Mouse (Mus musculus) erythroblast, embryonic 14.5 days (primary cell): ENCODE data around the gene Arvcf.

Experiments
- GATA1 ChIP-seq: IDR thresholded peaks from 2 replicates; pipeline ENCODE4 v1.6.1; 2012; ENCODE audit warnings: low read length, inconsistent platforms, mixed read lengths
- TAL1 ChIP-seq: IDR thresholded peaks from 3 replicates; pipeline ENCODE4 v1.6.1; 2012; ENCODE audit warnings: low read length, inconsistent platforms, mixed read lengths

GRCm38 (mm10) chr16:18396201-18396600 lies 48.2 kb downstream of the Arvcf start:
- no peak for TF ChIP-seq TAL1
- no peak for TF ChIP-seq GATA1
